ENCODE assay signal across 14 mouse cellular contexts in genomic region chr8:96237940-96238339, GRCm38 (mm10).
"Had no signal": no experiment of that assay in that cellular context is flagged by ENCODE, and none has a peak within 500 bp of the region (broad histone marks: within the 10 kb centered on the region; RNA-seq: fewer than 3 reads in every experiment).

No protein-coding gene starts in this region.

- ATAC-seq: midbrain, embryonic 16.5 days had no signal

- DNase-seq: kidney, postnatal 4 days; liver; lung, adult 18-20 months; retina, postnatal 1 day; right cerebral cortex, postnatal 4 days; spleen, adult 18-20 months; thymus, adult 18-20 months; thymus, postnatal 14 days had no signal

- H3K27ac ChIP-seq: layer of hippocampus, adult 2 months; limb, embryonic 12.5 days; liver, embryonic 14.5 days; midbrain, embryonic 12.5 days; neural tube, embryonic 13.5 days had no signal

- H3K4me3 ChIP-seq: layer of hippocampus, adult 2 months; limb, embryonic 12.5 days; midbrain, embryonic 12.5 days; neural tube, embryonic 13.5 days had no signal

- H3K4me2 ChIP-seq: limb, embryonic 12.5 days; midbrain, embryonic 12.5 days; neural tube, embryonic 13.5 days had no signal

- H3K9me3 ChIP-seq: limb, embryonic 12.5 days; midbrain, embryonic 12.5 days; neural tube, embryonic 13.5 days had no signal

- H3K4me1 ChIP-seq: limb, embryonic 12.5 days; midbrain, embryonic 12.5 days; neural tube, embryonic 13.5 days had no signal

- H3K27me3 ChIP-seq: limb, embryonic 12.5 days; midbrain, embryonic 12.5 days; neural tube, embryonic 13.5 days had no signal

- H3K36me3 ChIP-seq: limb, embryonic 12.5 days; midbrain, embryonic 12.5 days; neural tube, embryonic 13.5 days had no signal

- H3K9ac ChIP-seq: limb, embryonic 12.5 days; liver, embryonic 14.5 days; midbrain, embryonic 12.5 days; neural tube, embryonic 13.5 days had no signal
